Mouse (Mus musculus) olfactory bulb, adult 2 months (tissue): ENCODE measurements around the gene Mansc4. TPM values are rescaled to one million over a fixed set of nuclear protein-coding genes. Genes with fewer than 3 reads are reported as not detected.

Experiments
- H3K27ac ChIP-seq: fragments of 200-500 bp; 2 replicates; pipeline ENCODE4 v1.5.1; 2012; ENCODE audit warnings: low read depth, low read length; ENCODE audit not compliant: insufficient read depth
- H3K4me1 ChIP-seq: fragments of 200-500 bp; 2 replicates; pipeline ENCODE4 v1.6.1; 2012; ENCODE audit warnings: low read length; ENCODE audit not compliant: control insufficient read depth, insufficient read depth
- H3K4me3 ChIP-seq: fragments of 200-500 bp; 2 replicates; pipeline ENCODE4 v1.5.1; 2012; ENCODE audit warnings: mild to moderate bottlenecking, low read depth, low read length, moderate library complexity; ENCODE audit not compliant: insufficient read depth
- CTCF ChIP-seq: fragments of 200-500 bp; IDR thresholded peaks from 2 replicates; pipeline ENCODE4 v1.5.1; 2012; ENCODE audit warnings: low read depth, mild to moderate bottlenecking, low read length, moderate library complexity; ENCODE audit not compliant: insufficient read depth
- POLR2A ChIP-seq: fragments of 200-500 bp; IDR thresholded peaks from 2 replicates; pipeline ENCODE4 v1.6.1; 2012; ENCODE audit warnings: mild to moderate bottlenecking, low read depth, low read length, moderate library complexity; ENCODE audit not compliant: insufficient read depth
- WGBS: fragments of 180-500 bp; shearing (Covaris S2); methylation state at CpG from one replicate; pipeline ENCODE4 v1.1.7; 2018; 5-methylcytosine and 5-hydroxymethylcytosine counted together
- polyA plus RNA-seq: library from polyadenylated mRNA; stranded (reverse); fragments of >200 nt; gene quantifications from 2 replicates; pipeline ENCODE4 v1.2.4, GENCODE M21; 2012; ENCODE audit warnings: low replicate concordance; ENCODE audit not compliant: missing spikeins, insufficient read depth, insufficient read length

Mansc4 gene
- polyA plus RNA-seq, 1 experiment = not detected

DNA sequence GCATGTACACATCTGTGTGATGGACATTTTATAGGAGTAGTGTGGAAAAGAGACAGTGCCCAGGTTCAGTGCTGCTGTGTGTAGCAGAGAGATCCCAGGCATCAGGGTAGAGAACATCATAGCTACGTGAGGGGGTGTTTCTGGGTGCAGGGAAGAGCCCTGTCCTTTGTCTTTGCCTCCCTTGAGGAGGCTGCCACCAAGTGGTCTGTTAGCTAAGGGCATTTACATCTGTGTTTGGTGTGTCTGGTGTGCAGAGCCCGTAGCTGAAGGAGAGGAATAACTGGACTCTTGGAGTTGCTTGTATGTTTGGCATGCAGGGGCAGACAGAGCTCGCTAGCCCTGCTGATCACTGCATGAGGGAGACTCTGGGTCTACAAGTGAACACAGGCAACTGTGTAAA lies 15.5 kb upstream of the Mansc4 start:
- Histone ChIP-seq H3K27ac (no peak overlapping the region), H3K4me3 (no peak overlapping the region), H3K4me1 (peaks cover 21% of the 10 kb centered on the region)
- no peak for TF ChIP-seq CTCF
- TF ChIP-seq POLR2A = no peak
- WGBS = 79% methylated on average over 3 of the region's 3 CpGs

DNA sequence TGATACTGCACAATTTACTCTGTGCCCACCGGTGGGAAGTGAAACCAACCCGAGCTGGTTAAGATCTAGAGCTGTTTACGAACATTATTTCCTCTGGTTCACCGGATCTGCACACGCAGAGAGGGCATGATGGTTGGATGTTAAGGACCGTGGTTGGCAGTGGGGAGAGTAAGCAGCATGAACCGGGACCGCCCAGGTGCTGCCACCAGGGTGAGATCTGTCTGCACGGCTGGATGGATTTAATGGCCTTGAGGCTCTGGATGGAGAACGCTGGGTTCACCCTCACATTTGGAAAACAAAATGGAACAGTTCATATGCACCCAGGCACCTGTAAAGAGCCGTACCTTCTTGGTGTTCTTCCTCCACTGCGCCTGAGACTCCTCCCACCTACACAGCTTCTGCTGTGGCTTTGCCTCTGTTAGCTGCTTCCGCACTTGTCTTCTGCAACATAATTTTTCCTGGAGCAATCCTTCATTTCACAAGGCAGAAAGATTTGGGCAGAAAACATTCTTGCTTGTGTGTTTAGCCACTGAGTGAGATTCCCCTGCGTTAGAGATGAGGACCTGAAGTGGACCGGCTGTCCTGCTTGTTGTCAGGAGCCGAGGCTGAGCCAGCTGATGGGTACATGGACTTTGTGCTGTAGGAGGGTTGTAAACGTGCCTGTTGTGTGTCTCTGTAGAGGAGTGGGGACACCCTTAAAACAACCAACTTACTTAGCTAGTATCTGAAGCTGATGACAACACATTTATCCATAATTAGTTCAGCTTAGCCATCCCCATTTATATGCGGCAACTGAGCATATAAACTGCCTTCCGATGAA lies 12.8 kb upstream of the Mansc4 start:
- Histone ChIP-seq H3K4me1 (peaks cover 23% of the 10 kb centered on the region), H3K4me3 (no peak overlapping the region), H3K27ac (no peak overlapping the region; the same call in 1 of the 2 replicates)
- TF ChIP-seq POLR2A (no peak), CTCF (no peak)
- WGBS = 72% methylated on average over 19 of the region's 19 CpGs

DNA sequence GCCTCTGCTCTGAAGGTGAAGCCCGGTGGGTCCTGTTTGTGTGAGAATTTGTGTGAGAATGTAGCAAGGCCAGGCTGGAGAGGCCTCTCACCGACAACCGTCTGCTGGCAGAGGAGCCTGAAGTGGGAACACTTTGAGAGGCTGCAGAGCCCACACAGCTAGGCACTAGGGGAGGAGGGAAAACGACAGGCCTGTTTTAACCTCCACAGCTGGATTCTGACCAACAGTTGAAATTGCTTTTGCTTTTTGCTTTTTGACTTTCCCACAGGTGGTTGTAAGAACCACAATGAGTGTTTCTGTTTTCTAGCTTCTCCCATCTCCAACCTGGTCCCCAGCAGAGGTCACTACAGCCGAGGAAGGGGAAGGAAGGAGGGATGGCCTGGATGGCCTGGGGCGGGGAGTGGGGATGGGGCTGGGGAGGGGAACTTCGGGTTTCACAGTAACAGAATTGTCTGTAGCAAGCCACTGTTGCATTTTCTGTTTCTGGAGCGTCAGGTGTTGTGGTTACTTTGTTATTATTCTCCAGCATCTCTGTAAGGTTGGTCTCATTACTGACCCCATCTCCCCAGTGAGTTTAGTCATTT lies 10.6 kb upstream of the Mansc4 start:
- no peak overlapping the region for H3K27ac ChIP-seq
- WGBS = 66% methylated on average over 8 of the region's 8 CpGs
- TF ChIP-seq POLR2A = no peak
- no peak for TF ChIP-seq CTCF
- H3K4me3 ChIP-seq = no peak overlapping the region
- peaks cover 23% of the 10 kb centered on the region for H3K4me1 ChIP-seq

DNA sequence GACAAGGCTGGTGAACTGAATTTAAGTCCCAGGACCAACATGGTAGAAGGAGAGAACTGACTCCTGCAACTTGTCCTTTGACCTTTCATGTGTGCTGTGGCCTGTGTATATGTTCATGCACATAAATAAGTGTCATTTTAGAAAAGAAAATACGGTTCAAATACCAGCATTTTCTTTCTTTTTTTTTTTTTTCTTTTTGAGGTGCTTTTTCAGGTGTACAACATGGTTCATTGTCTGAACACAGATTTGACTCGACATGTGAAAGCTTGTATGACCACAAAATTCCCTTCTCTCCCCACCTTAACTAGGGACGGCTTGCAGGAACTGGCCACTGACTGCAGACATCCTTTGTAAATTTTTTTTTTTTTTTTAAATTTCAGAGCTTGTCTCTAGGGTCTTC lies 10.1 kb upstream of the Mansc4 start:
- peaks cover 27% of the 10 kb centered on the region for H3K4me1 ChIP-seq
- no peak for TF ChIP-seq CTCF
- TF ChIP-seq POLR2A = no peak
- no peak overlapping the region for H3K4me3 ChIP-seq
- H3K27ac ChIP-seq = no peak overlapping the region
- WGBS = 86% methylated on average over 3 of the region's 3 CpGs

DNA sequence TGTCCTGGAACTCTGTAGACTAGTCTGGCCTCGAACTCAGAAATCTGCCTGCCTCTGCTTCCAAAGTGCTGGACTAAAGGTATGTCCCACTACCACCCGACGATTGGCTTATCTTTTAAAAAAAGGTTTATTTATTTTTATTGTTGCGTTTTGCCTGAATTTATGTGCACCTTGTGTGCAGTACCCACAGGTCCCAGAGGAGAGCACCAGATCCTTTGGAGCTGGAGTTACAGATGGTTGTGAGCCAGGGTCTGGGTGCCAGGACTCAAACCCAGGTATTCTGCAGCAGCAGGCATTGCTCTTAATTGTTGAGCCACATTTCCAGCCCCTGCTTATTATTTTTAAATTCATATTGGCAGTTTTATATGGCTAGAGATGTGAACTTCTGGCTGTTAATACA lies 9.3 kb upstream of the Mansc4 start:
- TF ChIP-seq POLR2A (no peak), CTCF (no peak)
- WGBS = 98% methylated on average over 4 of the region's 4 CpGs
- Histone ChIP-seq H3K27ac (no peak overlapping the region), H3K4me1 (peaks cover 23% of the 10 kb centered on the region), H3K4me3 (no peak overlapping the region)

DNA sequence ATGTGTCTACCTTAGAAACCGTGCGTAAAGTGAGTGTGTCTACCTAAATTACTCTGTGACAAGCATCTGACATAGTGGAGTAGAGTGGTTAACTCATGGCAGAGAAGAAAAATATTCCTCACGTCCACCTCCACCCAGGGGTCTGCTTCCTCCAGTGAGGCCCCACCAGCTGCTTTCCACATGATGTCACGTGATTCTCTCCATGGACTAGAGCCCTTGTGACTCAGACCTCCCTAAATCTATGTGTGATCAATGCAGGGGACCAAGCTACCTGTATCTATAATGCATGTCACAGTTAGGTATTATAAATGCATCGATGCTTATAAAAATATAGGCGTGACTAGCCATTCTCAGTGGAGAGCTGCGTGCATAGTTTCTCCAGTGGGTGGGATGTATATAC lies 7.9 kb upstream of the Mansc4 start:
- no peak for TF ChIP-seq POLR2A
- no peak for TF ChIP-seq CTCF
- H3K4me3 ChIP-seq = no peak overlapping the region
- H3K27ac ChIP-seq = no peak overlapping the region
- H3K4me1 ChIP-seq = peaks cover 24% of the 10 kb centered on the region
- WGBS = 84% methylated on average over 7 of the region's 7 CpGs

DNA sequence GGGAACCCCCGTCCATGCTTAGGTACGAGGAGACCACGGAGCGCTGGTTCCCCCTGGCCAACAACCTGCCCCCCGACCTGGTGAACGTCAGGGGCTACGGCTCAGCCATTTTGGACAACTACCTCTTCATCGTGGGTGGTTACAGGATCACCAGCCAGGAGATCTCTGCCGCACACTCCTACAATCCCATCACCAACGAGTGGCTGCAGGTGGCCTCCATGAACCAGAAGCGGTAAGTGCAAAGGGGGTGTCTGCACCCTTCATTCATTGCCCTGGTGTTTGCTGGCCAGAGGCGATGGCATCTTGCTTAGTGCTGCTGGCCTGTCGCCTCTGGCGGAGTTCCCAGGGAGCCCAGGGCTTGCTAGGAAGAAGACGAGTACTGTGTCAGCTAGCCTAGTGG lies 5.3 kb upstream of the Mansc4 start:
- no peak for TF ChIP-seq CTCF
- no peak for TF ChIP-seq POLR2A
- WGBS = under 1% methylated on average over 15 of the region's 15 CpGs
- Histone ChIP-seq H3K4me1 (peaks cover 12% of the 10 kb centered on the region), H3K4me3 (peak overlapping the region; percentile 81), H3K27ac (peak overlapping the region; percentile 88; the same call in 1 of the 2 replicates)

DNA sequence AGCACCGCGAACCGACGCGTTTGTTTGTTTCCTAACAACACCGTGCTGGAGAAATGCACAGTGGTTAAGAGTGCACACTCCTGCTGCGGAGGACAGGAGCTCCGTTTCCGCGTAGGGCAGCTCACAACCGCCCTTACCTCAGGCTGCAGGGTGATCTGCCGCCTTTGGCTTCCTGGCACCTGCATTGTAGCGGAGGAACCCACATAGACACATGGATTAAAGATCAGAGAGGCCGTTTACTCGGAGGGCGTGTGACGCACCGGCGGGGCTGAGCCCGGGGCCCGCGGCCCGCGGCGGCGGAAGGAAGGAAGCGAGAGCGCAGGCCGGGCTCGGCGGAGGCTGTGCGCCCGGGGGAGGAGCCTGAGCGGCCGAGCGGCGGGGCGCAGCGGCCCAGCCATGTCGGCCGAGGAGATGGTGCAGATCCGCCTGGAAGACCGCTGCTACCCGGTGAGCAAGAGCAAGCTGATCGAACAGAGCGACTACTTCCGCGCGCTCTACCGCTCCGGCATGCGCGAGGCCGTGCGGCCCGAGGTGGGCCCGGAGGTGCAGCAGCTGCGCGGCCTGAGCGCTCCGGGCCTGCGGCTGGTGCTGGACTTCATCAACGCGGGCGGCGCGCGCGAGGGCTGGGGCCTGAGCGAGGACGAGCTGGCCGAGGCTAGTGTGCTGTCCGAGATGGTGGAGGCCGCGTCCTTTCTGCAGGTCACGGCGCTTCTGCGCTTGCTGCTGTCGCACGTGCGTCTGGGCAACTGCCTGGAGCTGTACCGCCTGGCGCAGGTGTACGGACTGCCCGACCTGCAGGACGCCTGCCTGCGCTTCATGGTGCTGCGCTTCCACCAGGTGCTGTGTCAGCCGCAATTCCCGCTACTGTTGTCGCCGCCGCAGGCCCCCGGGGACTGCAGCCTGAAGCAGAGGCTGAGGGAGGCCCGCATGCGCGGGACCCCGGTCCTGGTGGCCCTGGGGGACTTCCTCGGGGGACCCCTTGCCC lies 4.6 kb upstream of the Mansc4 start, which contains the start of gene Klhl42:
Gene Klhl42, plus strand, starts transcription at position 244 of the 985 bp plus-strand sequence.
- under 1% methylated on average over 99 of the region's 99 CpGs for WGBS
- H3K4me3 ChIP-seq = peak within 1 kb of the TSS; percentile 81
- peak within 1 kb of the TSS; percentile 88 for H3K27ac ChIP-seq
- peak; percentile 73 for TF ChIP-seq POLR2A
- TF ChIP-seq CTCF = no peak
- H3K4me1 ChIP-seq = peaks cover 17% of the 10 kb centered on the region
